Mouse (Mus musculus): Measurements from ENCODE around the gene Hjurp. TPM values are rescaled to one million over a fixed set of nuclear protein-coding genes. Genes with fewer than 3 reads are reported as not detected.

The Hjurp gene
- polyA plus RNA-seq, 1 experiment: 217 TPM

GRCm38 (mm10) chr1:88288056-88288788 is 10.8 kb upstream of the Hjurp start:
- Histone ChIP-seq H3K4me1 (ENCODE audit: control insufficient read depth, insufficient read depth, low read length) (no peaks in the 10 kb centered on the region), H3K27ac (ENCODE audit: insufficient read depth, low read length) (no peak overlapping the region), H3K27me3 (ENCODE audit: control insufficient read depth, insufficient read depth, low read length, poor library complexity, severe bottlenecking) (no peaks in the 10 kb centered on the region), H3K9me3 (replicated peaks; ENCODE audit: control insufficient read depth, insufficient read depth, low read length, poor library complexity, severe bottlenecking) (no peaks in the 10 kb centered on the region), H3K4me3 (ENCODE audit: low read depth, low read length) (no peak overlapping the region), H3K9ac (ENCODE audit: low read depth, poor library complexity, severe bottlenecking) (no peak overlapping the region), H3K36me3 (ENCODE audit: control insufficient read depth, insufficient read depth, low read length, poor library complexity, severe bottlenecking) (no peaks in the 10 kb centered on the region)
- no peak for TF ChIP-seq EP300 (IDR thresholded peaks at IDR 0.05; ENCODE audit: insufficient read depth, low read depth, low read length)
- no peak for TF ChIP-seq POLR2A (IDR thresholded peaks at IDR 0.05; ENCODE audit: insufficient read depth, low read length)
- TF ChIP-seq CTCF (IDR thresholded peaks at IDR 0.05; ENCODE audit: low read depth, low read length): no peak

GRCm38 (mm10) chr1:88287697-88287980 is 10.2 kb upstream of the Hjurp start:
- Histone ChIP-seq H3K27me3 (ENCODE audit: control insufficient read depth, insufficient read depth, low read length, poor library complexity, severe bottlenecking) (no peaks in the 10 kb centered on the region), H3K4me3 (ENCODE audit: low read depth, low read length) (no peak overlapping the region), H3K9me3 (replicated peaks; ENCODE audit: control insufficient read depth, insufficient read depth, low read length, poor library complexity, severe bottlenecking) (no peaks in the 10 kb centered on the region), H3K9ac (ENCODE audit: low read depth, poor library complexity, severe bottlenecking) (no peak overlapping the region), H3K36me3 (ENCODE audit: control insufficient read depth, insufficient read depth, low read length, poor library complexity, severe bottlenecking) (no peaks in the 10 kb centered on the region), H3K4me1 (ENCODE audit: control insufficient read depth, insufficient read depth, low read length) (no peaks in the 10 kb centered on the region), H3K27ac (ENCODE audit: insufficient read depth, low read length) (no peak overlapping the region)
- no peak for TF ChIP-seq POLR2A (IDR thresholded peaks at IDR 0.05; ENCODE audit: insufficient read depth, low read length)

GRCm38 (mm10) chr1:88286887-88287696 is 9.7 kb upstream of the Hjurp start:
- Histone ChIP-seq H3K4me1 (ENCODE audit: control insufficient read depth, insufficient read depth, low read length) (no peaks in the 10 kb centered on the region), H3K9me3 (replicated peaks; ENCODE audit: control insufficient read depth, insufficient read depth, low read length, poor library complexity, severe bottlenecking) (no peaks in the 10 kb centered on the region), H3K36me3 (ENCODE audit: control insufficient read depth, insufficient read depth, low read length, poor library complexity, severe bottlenecking) (no peaks in the 10 kb centered on the region), H3K27me3 (ENCODE audit: control insufficient read depth, insufficient read depth, low read length, poor library complexity, severe bottlenecking) (no peaks in the 10 kb centered on the region), H3K27ac (ENCODE audit: insufficient read depth, low read length) (no peak overlapping the region), H3K4me3 (ENCODE audit: low read depth, low read length) (no peak overlapping the region), H3K9ac (ENCODE audit: low read depth, poor library complexity, severe bottlenecking) (no peak overlapping the region)
- TF ChIP-seq CTCF (IDR thresholded peaks at IDR 0.05; ENCODE audit: low read depth, low read length): no peak

DNA sequence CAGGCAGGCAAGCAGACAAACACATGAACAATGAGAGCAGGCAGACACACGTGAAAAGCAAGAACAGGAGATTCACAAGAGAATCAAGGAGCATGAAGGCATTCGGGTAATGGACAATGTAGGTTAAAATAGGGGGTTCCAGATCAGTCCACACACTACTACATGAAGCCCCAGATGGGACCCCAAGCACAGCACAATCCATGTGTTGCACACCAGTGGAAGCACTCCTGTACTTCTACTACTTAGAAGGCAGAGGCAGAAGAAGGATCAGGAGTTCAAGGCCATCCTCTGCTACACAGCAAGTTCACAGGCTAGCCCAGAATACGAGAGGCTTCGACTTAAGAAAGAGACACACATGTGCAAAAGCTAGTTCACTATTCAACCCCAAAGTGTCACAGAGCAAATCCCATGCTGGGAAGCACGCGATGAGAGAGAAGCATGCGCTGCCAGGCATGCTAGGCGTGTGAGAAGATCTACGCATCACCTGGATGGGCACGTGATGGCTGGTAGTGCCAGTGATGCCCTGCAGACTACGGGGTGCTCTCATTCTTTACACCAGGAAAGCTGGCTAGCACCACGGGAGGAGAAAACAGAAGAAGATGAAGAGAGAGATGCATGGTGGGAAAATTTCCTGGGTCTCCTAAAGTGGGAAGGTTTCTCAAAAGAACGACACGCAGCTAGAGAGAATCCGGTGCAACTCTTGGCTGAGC is 8.9 kb upstream of the Hjurp start:
- Histone ChIP-seq H3K27me3 (ENCODE audit: control insufficient read depth, insufficient read depth, low read length, poor library complexity, severe bottlenecking) (no peaks in the 10 kb centered on the region), H3K4me1 (ENCODE audit: control insufficient read depth, insufficient read depth, low read length) (no peaks in the 10 kb centered on the region), H3K36me3 (ENCODE audit: control insufficient read depth, insufficient read depth, low read length, poor library complexity, severe bottlenecking) (no peaks in the 10 kb centered on the region), H3K9me3 (replicated peaks; ENCODE audit: control insufficient read depth, insufficient read depth, low read length, poor library complexity, severe bottlenecking) (no peaks in the 10 kb centered on the region), H3K27ac (ENCODE audit: insufficient read depth, low read length) (no peak overlapping the region), H3K9ac (ENCODE audit: low read depth, poor library complexity, severe bottlenecking) (no peak overlapping the region), H3K4me3 (ENCODE audit: low read depth, low read length) (no peak overlapping the region)
- TF ChIP-seq CTCF (IDR thresholded peaks at IDR 0.05; ENCODE audit: low read depth, low read length): no peak
- no peak for TF ChIP-seq POLR2A (IDR thresholded peaks at IDR 0.05; ENCODE audit: insufficient read depth, low read length)
- TF ChIP-seq EP300 (IDR thresholded peaks at IDR 0.05; ENCODE audit: insufficient read depth, low read depth, low read length): no peak

- H3K27me3 ChIP-seq (ENCODE audit: control insufficient read depth, insufficient read depth, low read length, poor library complexity, severe bottlenecking): no peaks in the 10 kb centered on the region
- no peak for TF ChIP-seq CTCF (IDR thresholded peaks at IDR 0.05; ENCODE audit: low read depth, low read length)
- no peak for TF ChIP-seq EP300 (IDR thresholded peaks at IDR 0.05; ENCODE audit: insufficient read depth, low read depth, low read length)
- no peak for TF ChIP-seq POLR2A (IDR thresholded peaks at IDR 0.05; ENCODE audit: insufficient read depth, low read length)
- H3K9ac ChIP-seq (ENCODE audit: low read depth, poor library complexity, severe bottlenecking): no peak overlapping the region
- no peaks in the 10 kb centered on the region for H3K36me3 ChIP-seq (ENCODE audit: control insufficient read depth, insufficient read depth, low read length, poor library complexity, severe bottlenecking)
- no peaks in the 10 kb centered on the region for H3K4me1 ChIP-seq (ENCODE audit: control insufficient read depth, insufficient read depth, low read length)
- H3K9me3 ChIP-seq (replicated peaks; ENCODE audit: control insufficient read depth, insufficient read depth, low read length, poor library complexity, severe bottlenecking): no peaks in the 10 kb centered on the region
- no peak overlapping the region for H3K27ac ChIP-seq (ENCODE audit: insufficient read depth, low read length)
- no peak overlapping the region for H3K4me3 ChIP-seq (ENCODE audit: low read depth, low read length)
Measured at GRCm38 (mm10) chr1:88285652-88286051, 8.2 kb upstream of the Hjurp start.

DNA sequence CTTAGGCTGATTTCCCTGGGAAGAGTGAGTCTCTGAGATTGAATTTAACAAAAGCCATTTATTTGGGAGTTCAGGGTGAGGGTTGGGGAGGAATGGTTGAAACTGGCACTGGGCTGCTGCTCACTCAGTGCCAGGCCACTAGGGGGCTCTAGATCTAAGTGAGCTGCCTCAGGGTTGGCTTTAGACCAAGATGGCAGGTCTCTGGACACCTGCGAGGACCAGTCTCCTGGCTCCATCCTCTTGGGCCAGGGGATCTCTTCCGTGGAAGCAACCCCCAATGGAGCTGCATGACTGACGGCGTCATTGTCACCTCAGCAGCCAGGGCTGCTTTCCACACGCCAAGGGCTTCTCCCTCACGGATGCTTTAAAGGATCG is 7.5 kb upstream of the Hjurp start:
- TF ChIP-seq EP300 (IDR thresholded peaks at IDR 0.05; ENCODE audit: insufficient read depth, low read depth, low read length) (no peak), POLR2A (IDR thresholded peaks at IDR 0.05; ENCODE audit: insufficient read depth, low read length) (no peak), CTCF (IDR thresholded peaks at IDR 0.05; ENCODE audit: low read depth, low read length) (no peak)
- H3K9me3 ChIP-seq (replicated peaks; ENCODE audit: control insufficient read depth, insufficient read depth, low read length, poor library complexity, severe bottlenecking): no peaks in the 10 kb centered on the region

More for the DNA sequence above, 7.5 kb upstream of the Hjurp start:
- no peaks in the 10 kb centered on the region for H3K27me3 ChIP-seq (ENCODE audit: control insufficient read depth, insufficient read depth, low read length, poor library complexity, severe bottlenecking)
- no peak overlapping the region for H3K27ac ChIP-seq (ENCODE audit: insufficient read depth, low read length)
- no peak overlapping the region for H3K4me3 ChIP-seq (ENCODE audit: low read depth, low read length)
- H3K4me1 ChIP-seq (ENCODE audit: control insufficient read depth, insufficient read depth, low read length): no peaks in the 10 kb centered on the region
- H3K9ac ChIP-seq (ENCODE audit: low read depth, poor library complexity, severe bottlenecking): no peak overlapping the region
- no peaks in the 10 kb centered on the region for H3K36me3 ChIP-seq (ENCODE audit: control insufficient read depth, insufficient read depth, low read length, poor library complexity, severe bottlenecking)

Measured in ES-Bruce4 (cell line).